Mouse (Mus musculus) ES-E14 (cell line): ENCODE measurements around the gene Kcnmb2. TPM values are rescaled to one million over a fixed set of nuclear protein-coding genes. Genes with fewer than 3 reads are reported as not detected.

Experiments
- DNase-seq: peaks from one replicate; pipeline ENCODE4 v3.0.0-alpha.2; 2013; ENCODE audit warnings: low read depth, low spot score
- H3K27ac ChIP-seq: 2 replicates; pipeline ENCODE4 v1.5.1; 2012; ENCODE audit warnings: low read depth, mild to moderate bottlenecking, low read length, moderate library complexity, mixed read lengths; ENCODE audit not compliant: poor library complexity, insufficient read depth, severe bottlenecking
- H3K36me3 ChIP-seq: 2 replicates; pipeline ENCODE4 v1.6.1; 2012; ENCODE audit warnings: mild to moderate bottlenecking, low read length, moderate library complexity, mixed read lengths; ENCODE audit not compliant: control insufficient read depth, poor library complexity, insufficient read depth, severe bottlenecking
- H3K4me1 ChIP-seq, 2 experiments: fragments of 150-350 bp in 1 of 2; sonication (generic) in 1 of 2; 2 replicates each; pipeline ENCODE4 v1.6.1; 2012; ENCODE audit warnings: low read length in 2 of 2, mild to moderate bottlenecking in 1 of 2, mixed read lengths in 1 of 2; ENCODE audit not compliant: control insufficient read depth in 2 of 2, insufficient read depth in 2 of 2, poor library complexity in 1 of 2
- H3K4me3 ChIP-seq, 2 experiments: fragments of 150-350 bp in 1 of 2; sonication (generic) in 1 of 2; 2 replicates each; pipeline ENCODE4 v1.5.1; 2012; ENCODE audit warnings: low read length in 2 of 2, low read depth in 1 of 2, mild to moderate bottlenecking in 1 of 2, mixed read lengths in 1 of 2; ENCODE audit not compliant: insufficient read depth in 1 of 2, poor library complexity in 1 of 2, severe bottlenecking in 1 of 2
- H3K9ac ChIP-seq: 2 replicates; pipeline ENCODE4 v1.6.1; 2012; ENCODE audit warnings: low read depth, mild to moderate bottlenecking, low read length, mixed read lengths; ENCODE audit not compliant: poor library complexity, insufficient read depth, severe bottlenecking
- H3K9me3 ChIP-seq: fragments of 150-350 bp; sonication (generic); 2 replicates; pipeline ENCODE4 v1.6.1; 2012; ENCODE audit warnings: low read depth, mild to moderate bottlenecking, low read length; ENCODE audit not compliant: control insufficient read depth, insufficient read depth
- CHD2 ChIP-seq: IDR thresholded peaks from 2 replicates; pipeline ENCODE4 v1.6.1; 2014; ENCODE audit warnings: mild to moderate bottlenecking, low read depth, low read length, inconsistent platforms
- HCFC1 ChIP-seq: IDR thresholded peaks from 2 replicates; pipeline ENCODE4 v1.6.1; 2012; ENCODE audit warnings: low read length, inconsistent platforms, borderline replicate concordance; ENCODE audit not compliant: insufficient read depth
- MAFK ChIP-seq: IDR thresholded peaks from 2 replicates; pipeline ENCODE4 v1.6.1; 2014; ENCODE audit warnings: mild to moderate bottlenecking, low read depth, low read length, inconsistent platforms; ENCODE audit not compliant: insufficient read depth
- ZC3H11A ChIP-seq: IDR thresholded peaks from 2 replicates; pipeline ENCODE4 v1.6.1; 2012; ENCODE audit warnings: low read depth, mild to moderate bottlenecking, inconsistent platforms, low read length, borderline replicate concordance
- ZNF384 ChIP-seq: IDR thresholded peaks from 2 replicates; pipeline ENCODE4 v1.6.1; 2012; ENCODE audit warnings: low read depth, low read length, inconsistent platforms
- in situ Hi-C, 2 experiments: fragments of 600-800 bp; cut with MboI; formaldehyde crosslinking; loops; one replicate each; pipeline ENCODE4 v1.15.1; 2025; ENCODE audit warnings: low sequenced_read_pairs in 2 of 2, inconsistent platforms in 1 of 2; ENCODE audit not compliant: unreplicated experiment in 2 of 2
- total RNA-seq: library from RNA; depleted of rRNA; stranded (reverse); fragments of 300-350 nt; gene quantifications from 2 replicates; pipeline ENCODE4 v1.2.3, GENCODE M21; 2012

Gene Kcnmb2
- total RNA-seq, 1 experiment: not detected

DNA sequence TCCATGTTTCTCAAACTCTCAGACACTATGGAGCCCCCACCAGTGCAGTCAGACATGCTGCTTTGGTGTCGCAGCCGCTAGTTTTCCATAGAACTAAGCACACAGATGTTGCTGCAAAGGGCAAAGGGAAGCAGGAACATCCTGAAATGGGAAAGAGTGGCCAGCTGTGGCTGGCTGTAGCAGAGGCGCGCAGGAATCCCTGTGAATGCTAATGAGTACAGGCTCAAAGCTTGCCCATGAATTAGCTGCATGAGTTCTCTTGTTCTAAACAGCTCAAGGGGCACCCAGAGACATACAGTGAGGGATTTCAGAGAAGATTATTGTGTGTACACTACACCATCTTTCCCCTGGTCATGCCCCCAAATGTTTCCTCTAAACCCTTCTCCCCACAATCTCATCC is 82.8 kb downstream of the Kcnmb2 start:
- H3K36me3 ChIP-seq: no peaks in the 10 kb centered on the region
- in situ Hi-C loops: no loop called here
- TF ChIP-seq MAFK: no peak
- no peak for TF ChIP-seq CHD2
- TF ChIP-seq ZNF384: no peak
- TF ChIP-seq ZC3H11A: no peak
- TF ChIP-seq HCFC1: no peak
- DNase-seq: no peak
- no peak overlapping the region for H3K9ac ChIP-seq
- no peaks in the 10 kb centered on the region for H3K4me1 ChIP-seq
- no peak overlapping the region for H3K27ac ChIP-seq
- no peak overlapping the region for H3K4me3 ChIP-seq
- no peaks in the 10 kb centered on the region for H3K9me3 ChIP-seq

DNA sequence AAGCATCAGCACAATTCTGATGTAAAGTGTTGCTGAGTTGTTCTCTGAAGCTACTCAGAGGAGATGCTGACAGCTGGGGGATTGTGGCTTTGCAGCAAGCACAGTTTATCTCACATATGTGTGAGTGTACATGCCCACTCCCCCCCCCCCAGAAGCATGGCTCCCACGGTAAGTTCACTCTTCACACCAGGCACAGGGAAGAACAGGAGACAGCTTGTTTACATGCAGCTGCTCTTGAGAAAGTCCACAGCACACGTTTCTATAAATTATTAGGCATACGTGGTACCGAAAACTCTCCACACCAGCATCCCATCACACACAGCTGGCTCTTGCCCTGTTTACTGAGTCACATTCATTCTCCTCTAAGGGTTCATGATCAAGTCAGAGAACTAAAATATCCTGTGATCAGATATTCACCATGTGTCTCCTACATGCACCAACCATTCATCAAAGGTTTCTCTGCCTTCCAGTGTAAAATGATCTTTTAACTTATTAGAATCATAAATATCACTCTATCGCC is 89.3 kb downstream of the Kcnmb2 start:
- H3K4me1 ChIP-seq: no peaks in the 10 kb centered on the region
- H3K27ac ChIP-seq: no peak overlapping the region
- in situ Hi-C loops: no loop called here
- no peaks in the 10 kb centered on the region for H3K9me3 ChIP-seq
- H3K4me3 ChIP-seq: no peak overlapping the region
- no peak for DNase-seq
- no peak for TF ChIP-seq CHD2
- no peak for TF ChIP-seq ZNF384
- no peak for TF ChIP-seq MAFK
- TF ChIP-seq HCFC1: no peak
- TF ChIP-seq ZC3H11A: no peak
- no peak overlapping the region for H3K9ac ChIP-seq
- H3K36me3 ChIP-seq: no peaks in the 10 kb centered on the region

DNA sequence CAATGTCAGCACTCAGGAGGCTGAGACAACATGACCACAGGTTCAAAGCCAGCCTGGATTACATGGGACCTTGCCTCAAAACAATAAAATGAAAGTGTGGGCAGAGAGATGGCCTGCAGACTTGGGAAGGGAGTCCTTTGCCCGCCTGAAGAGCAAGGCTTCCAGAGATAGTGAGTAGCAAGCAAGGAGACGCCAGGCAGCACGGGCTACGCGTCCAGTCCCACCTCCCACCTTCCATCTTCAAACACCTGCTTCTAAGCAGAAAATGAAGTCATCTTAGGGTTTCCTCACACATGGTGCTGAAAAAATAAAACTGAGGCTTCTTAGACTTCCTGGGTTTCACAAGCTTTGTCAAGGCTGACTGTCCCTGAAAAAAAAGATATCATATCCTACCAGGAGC is 109.3 kb downstream of the Kcnmb2 start:
- H3K4me3 ChIP-seq: no peak overlapping the region
- H3K9me3 ChIP-seq: no peaks in the 10 kb centered on the region
- no peak overlapping the region for H3K9ac ChIP-seq
- TF ChIP-seq HCFC1 (no peak), ZC3H11A (no peak), ZNF384 (no peak), CHD2 (no peak), MAFK (no peak)
- H3K4me1 ChIP-seq: no peaks in the 10 kb centered on the region
- in situ Hi-C loops: no loop called here
- DNase-seq: no peak
- no peaks in the 10 kb centered on the region for H3K36me3 ChIP-seq
- no peak overlapping the region for H3K27ac ChIP-seq

DNA sequence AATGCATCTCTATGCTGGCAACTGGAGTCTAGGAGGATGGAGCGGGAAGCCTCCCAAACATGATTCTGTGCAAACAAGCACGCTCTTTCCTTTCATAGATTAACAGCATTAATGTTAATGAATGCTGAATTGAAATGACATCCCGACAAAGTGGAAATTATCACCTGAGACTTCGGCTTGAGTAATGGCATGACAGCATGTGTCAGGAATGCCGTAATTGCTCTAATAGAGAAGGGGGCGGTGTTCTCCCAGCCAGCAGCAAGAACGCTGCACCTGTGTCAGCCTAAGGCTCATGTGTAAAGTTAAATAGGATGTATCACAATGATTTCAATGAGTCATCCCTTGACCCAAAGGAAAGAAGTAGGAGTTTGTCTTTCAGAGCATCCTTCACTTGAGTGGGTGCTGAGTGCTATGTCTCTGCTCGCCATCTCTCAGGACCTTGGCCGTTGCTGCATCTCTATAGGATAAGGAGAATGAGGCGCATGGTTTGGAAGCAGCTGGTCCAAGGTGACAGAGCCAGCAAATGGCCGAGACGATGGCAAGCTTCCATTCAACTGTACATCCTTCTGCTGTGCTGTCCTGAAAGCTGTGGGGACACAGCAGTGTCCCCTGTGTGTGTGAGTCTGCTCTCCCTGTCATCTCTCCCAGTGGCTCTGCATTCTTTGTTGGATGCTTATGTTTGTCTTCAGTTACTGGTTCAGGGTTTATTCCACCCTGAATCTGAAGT is 110.1 kb downstream of the Kcnmb2 start:
- DNase-seq: no peak
- in situ Hi-C loops: no loop called here
- TF ChIP-seq ZC3H11A (no peak), CHD2 (no peak), ZNF384 (no peak), HCFC1 (no peak), MAFK (no peak)

DNA sequence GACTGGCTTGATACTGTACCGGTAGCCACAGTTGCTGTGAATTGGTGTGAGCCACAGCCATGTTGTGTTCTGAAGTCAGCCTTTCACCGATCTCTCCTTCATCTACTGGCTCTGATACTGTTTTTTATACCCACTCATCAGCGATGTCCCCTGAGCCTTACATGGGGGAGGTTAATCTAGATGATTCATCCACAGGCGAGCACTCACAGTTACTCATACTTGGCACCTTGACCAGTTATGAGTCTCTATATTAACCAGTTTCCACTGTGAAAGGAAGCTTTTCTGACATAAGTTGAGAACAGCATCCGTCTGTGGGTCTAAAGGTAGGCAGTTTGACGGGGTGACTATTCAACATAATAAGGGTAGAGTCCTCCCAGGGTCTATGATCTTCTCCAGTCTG is 118.7 kb downstream of the Kcnmb2 start:
- H3K9me3 ChIP-seq: no peaks in the 10 kb centered on the region
- in situ Hi-C loops: no loop called here
- no peak for TF ChIP-seq ZNF384
- no peak for TF ChIP-seq HCFC1
- no peak for TF ChIP-seq CHD2
- TF ChIP-seq ZC3H11A: no peak
- TF ChIP-seq MAFK: no peak
- H3K4me1 ChIP-seq: no peaks in the 10 kb centered on the region
- no peak overlapping the region for H3K9ac ChIP-seq
- no peaks in the 10 kb centered on the region for H3K36me3 ChIP-seq
- H3K4me3 ChIP-seq: no peak overlapping the region
- no peak overlapping the region for H3K27ac ChIP-seq
- no peak for DNase-seq

More for the DNA sequence above, 110.1 kb downstream of the Kcnmb2 start:
- Histone ChIP-seq H3K27ac (no peak overlapping the region), H3K4me1 (no peaks in the 10 kb centered on the region), H3K4me3 (no peak overlapping the region), H3K36me3 (no peaks in the 10 kb centered on the region), H3K9me3 (no peaks in the 10 kb centered on the region), H3K9ac (no peak overlapping the region)
